Mouse (Mus musculus): ENCODE results near the gene Gm12166. TPM values are rescaled to one million over a fixed set of nuclear protein-coding genes. Genes with fewer than 3 reads are reported as not detected.
A peak's percentile ranks its signal among the peaks of the same experiment; 100 is the strongest.
"Not testable (repeated sequence)": the region's sequence is repeated elsewhere in the genome, so short reads cannot be mapped to it uniquely, and the experiment has no call there.

Gm12166 gene
- polyA plus RNA-seq, 1 experiment from 2014 or later, result 6.6 TPM

DNA sequence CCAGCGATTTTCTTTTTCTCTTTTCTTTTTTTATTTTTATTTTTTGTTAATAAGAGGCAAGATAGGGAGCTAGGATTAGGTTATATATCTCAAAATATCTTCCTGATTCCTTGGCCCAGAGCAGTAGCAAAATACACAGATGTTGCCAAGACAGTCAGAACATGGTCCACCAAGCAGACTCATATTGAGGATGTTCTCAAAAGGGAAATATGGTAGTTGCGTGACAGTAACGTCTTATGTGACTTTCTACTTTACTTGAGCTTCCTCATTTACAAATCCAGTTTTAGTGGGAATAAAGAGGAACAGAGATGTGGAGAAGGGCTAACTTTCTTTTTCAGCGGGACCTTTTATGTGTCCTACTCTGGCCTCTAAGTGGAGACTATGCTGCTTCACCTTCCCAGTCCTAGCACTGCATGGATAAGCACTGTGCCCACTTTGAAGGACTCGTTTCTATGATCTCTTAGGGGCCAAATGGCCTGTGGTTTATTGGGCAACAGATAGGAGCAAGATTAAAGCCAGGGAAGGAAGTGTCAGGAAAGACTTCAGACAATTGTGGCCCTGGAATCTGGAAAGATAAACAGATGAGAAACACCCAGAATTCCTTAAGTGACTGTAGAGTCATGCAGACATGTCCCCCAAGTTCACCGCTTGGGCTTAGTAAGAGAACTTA is 9.8 kb upstream of the Gm12166 start:
- Histone ChIP-seq H3K4me2 (no peak overlapping the region), H3K27ac (replicated peaks) (no peak overlapping the region), H3K4me3 (replicated peaks) (no peak overlapping the region), H3K9ac (replicated peaks) (no peak overlapping the region), H3K36me3 (peaks cover 4% of the 10 kb centered on the region; the same call in 1 of the 2 replicates), H3K4me1 (peaks cover 31% of the 10 kb centered on the region), H3K9me3 (replicated peaks) (no peaks in the 10 kb centered on the region), H3K27me3 (replicated peaks) (no peaks in the 10 kb centered on the region)
- WGBS, result 80% methylated on average over 6 of the region's 6 CpGs
- ATAC-seq (ENCODE audit: low FRiP score), result no peak

DNA sequence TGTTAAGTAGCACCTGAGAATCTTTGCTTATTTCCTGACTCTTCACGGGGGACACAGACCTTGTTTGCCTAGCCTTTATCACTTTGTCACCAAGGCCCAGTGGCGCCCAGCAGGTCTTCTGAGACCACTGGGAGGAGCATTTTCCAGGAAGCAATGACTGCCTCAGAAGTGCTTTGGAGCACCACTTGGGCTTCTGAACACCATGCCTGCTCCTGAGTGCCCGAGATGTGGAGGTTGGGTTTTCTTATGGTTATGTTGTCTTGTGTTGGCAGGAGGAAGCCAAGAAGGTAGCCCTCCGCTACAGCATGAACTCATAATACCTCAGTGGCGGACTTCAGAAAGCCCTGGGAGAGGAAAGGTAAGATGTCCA is 8.5 kb upstream of the Gm12166 start:
- no peak overlapping the region for H3K4me3 ChIP-seq (replicated peaks)
- peaks cover 33% of the 10 kb centered on the region for H3K4me1 ChIP-seq
- H3K9me3 ChIP-seq (replicated peaks), result no peaks in the 10 kb centered on the region
- no peak for ATAC-seq (ENCODE audit: low FRiP score)
- H3K27me3 ChIP-seq (replicated peaks), result no peaks in the 10 kb centered on the region
- no peak overlapping the region for H3K27ac ChIP-seq (replicated peaks)
- no peak overlapping the region for H3K4me2 ChIP-seq
- WGBS, result 78% methylated on average over 5 of the region's 5 CpGs
- no peak overlapping the region for H3K9ac ChIP-seq (replicated peaks)
- H3K36me3 ChIP-seq, result peaks cover 4% of the 10 kb centered on the region; the same call in 1 of the 2 replicates

DNA sequence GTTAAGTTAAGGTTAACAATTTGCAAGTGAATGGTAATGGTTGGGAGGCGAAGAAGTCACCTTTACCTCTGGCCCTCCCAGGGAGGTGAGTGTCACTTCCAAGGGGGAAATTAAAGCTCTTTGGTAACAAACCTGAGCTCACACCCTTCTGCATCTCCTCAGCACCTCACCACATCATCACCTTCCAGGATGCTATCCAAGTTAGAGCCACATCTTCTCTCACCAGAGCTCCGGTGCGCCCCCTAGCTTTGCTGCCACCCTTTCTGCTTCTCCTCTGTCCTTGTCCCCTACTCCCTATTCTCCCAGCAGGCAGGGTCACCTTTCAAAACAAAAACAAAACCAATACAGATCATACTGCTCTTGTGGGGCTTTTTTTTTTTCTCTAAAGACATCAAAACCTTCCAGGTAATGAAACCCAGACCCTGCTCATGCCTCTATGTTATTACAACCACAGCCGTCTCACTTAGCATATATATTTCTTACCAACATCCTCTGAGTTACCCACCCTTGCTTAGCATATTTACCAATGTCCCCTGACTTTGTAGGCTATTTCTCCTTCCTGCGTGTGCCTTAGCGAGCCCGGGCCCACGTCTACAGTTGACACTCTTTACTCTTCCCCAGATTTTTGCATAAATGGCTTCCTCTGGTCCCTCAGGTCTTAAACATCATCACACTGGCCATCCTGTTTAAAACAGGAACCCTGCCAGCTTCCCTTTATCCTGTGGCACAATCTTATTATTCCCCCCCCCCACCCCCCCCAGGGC is 7.9 kb upstream of the Gm12166 start:
- Histone ChIP-seq H3K9ac (replicated peaks) (no peak overlapping the region), H3K9me3 (replicated peaks) (no peaks in the 10 kb centered on the region), H3K36me3 (peaks cover 4% of the 10 kb centered on the region; the same call in 1 of the 2 replicates), H3K27ac (replicated peaks) (no peak overlapping the region), H3K4me3 (replicated peaks) (no peak overlapping the region), H3K4me2 (no peak overlapping the region), H3K4me1 (peaks cover 33% of the 10 kb centered on the region), H3K27me3 (replicated peaks) (no peaks in the 10 kb centered on the region)
- ATAC-seq (ENCODE audit: low FRiP score), result no peak
- 76% methylated on average over 8 of the region's 8 CpGs for WGBS

DNA sequence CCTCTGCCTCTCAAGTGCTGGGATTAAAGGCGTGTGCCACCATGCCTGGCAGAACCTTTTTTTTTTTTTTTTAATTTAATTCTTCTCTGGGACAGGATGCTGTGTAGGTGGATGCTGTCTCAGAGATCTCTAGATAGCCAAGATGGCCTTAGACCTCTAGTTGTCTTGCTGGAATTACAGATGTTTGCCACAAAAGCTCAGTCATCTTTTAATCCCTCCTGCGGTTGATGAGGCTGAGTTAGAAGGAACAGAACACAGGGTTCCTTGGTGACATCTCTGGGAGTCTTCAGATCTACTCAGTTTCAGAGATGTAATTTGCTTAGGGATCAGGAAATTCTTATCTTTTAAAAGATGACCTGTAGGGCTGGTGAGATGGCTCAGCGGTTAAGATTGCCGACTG is 6.8 kb upstream of the Gm12166 start:
- Histone ChIP-seq H3K9ac (replicated peaks) (no peak overlapping the region), H3K4me1 (peaks cover 30% of the 10 kb centered on the region), H3K27me3 (replicated peaks) (no peaks in the 10 kb centered on the region), H3K27ac (replicated peaks) (no peak overlapping the region), H3K4me3 (replicated peaks) (no peak overlapping the region), H3K4me2 (no peak overlapping the region), H3K36me3 (peaks cover 4% of the 10 kb centered on the region; the same call in 1 of the 2 replicates), H3K9me3 (replicated peaks) (no peaks in the 10 kb centered on the region)
- 92% methylated on average over 4 of the region's 4 CpGs for WGBS
- ATAC-seq (ENCODE audit: low FRiP score), result no peak

DNA sequence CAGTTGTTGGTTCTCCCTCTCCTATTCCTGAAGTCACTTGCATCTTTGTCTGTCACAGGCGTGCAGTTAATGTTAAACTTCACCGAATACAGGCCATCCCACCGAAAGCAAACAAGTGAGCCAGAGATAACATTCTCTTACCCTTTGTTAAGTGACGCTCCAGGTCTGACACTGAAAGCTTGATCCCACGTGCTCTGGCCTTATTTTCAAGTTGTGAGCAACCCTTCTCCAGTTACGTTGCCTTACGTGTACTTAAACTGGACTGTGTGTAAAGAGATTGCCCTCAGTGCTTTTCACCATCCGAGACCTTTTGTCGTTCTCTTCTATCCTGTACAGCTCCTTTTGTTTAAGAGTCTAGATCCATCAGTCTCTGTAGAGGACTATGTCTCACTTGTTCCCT is 5.9 kb upstream of the Gm12166 start:
- peak overlapping the region; percentile 68 for H3K4me2 ChIP-seq
- 0 out of 2 replicates have a peak overlapping the region, but pooled peaks have one; percentile 81 for H3K9ac ChIP-seq (replicated peaks)
- WGBS, result 46% methylated on average over 9 of the region's 9 CpGs
- peaks cover 4% of the 10 kb centered on the region; the same call in 1 of the 2 replicates for H3K36me3 ChIP-seq
- H3K4me1 ChIP-seq, result peaks cover 26% of the 10 kb centered on the region
- ATAC-seq (ENCODE audit: low FRiP score), result no peak
- H3K4me3 ChIP-seq (replicated peaks), result peak overlapping the region; percentile 64; the same call in 1 of the 2 replicates
- no peaks in the 10 kb centered on the region for H3K9me3 ChIP-seq (replicated peaks)
- H3K27ac ChIP-seq (replicated peaks), result no peak overlapping the region
- H3K27me3 ChIP-seq (replicated peaks), result no peaks in the 10 kb centered on the region

DNA sequence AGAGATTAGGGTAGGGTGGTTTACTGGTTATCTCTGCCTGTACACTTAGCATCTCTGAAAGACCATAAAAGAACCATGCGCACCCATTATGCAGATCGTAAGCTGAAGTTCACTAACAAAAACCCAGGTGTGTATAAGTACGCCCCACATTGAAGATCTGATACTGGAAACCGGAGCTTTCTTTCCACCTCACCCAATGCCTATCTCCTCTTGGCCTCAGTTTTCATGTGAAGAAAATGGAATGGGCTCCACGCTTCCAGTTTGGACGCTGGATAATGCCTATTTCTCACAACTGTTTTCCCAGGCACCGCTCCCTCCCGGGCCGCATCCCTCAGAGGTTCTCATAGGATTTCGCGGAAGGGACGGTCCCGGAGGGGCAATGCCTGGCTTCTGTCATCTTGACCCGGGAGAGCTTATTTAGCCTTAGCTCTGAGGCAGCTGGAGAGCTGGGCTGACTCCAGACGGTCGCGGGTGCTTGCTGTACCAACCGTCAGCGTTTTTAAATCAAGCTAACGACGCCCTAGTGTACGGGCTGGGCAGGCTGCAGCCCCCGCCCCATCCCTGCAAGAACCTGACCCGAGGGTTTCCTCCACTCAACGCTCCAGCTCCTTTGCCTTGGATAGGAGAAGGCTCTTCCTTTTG is 4.8 kb upstream of the Gm12166 start:
- peak; percentile 25; the same call in 1 of the 2 replicates for ATAC-seq (ENCODE audit: low FRiP score)
- H3K27ac ChIP-seq (replicated peaks), result peak overlapping the region; percentile 92
- H3K4me3 ChIP-seq (replicated peaks), result peak overlapping the region; percentile 64
- peak overlapping the region; percentile 68 for H3K4me2 ChIP-seq
- H3K9me3 ChIP-seq (replicated peaks), result no peaks in the 10 kb centered on the region
- peaks cover 4% of the 10 kb centered on the region; the same call in 1 of the 2 replicates for H3K36me3 ChIP-seq
- peaks cover 26% of the 10 kb centered on the region for H3K4me1 ChIP-seq
- peak overlapping the region; percentile 81 for H3K9ac ChIP-seq (replicated peaks)
- 2% methylated on average over 25 of the region's 25 CpGs for WGBS
- H3K27me3 ChIP-seq (replicated peaks), result no peaks in the 10 kb centered on the region

DNA sequence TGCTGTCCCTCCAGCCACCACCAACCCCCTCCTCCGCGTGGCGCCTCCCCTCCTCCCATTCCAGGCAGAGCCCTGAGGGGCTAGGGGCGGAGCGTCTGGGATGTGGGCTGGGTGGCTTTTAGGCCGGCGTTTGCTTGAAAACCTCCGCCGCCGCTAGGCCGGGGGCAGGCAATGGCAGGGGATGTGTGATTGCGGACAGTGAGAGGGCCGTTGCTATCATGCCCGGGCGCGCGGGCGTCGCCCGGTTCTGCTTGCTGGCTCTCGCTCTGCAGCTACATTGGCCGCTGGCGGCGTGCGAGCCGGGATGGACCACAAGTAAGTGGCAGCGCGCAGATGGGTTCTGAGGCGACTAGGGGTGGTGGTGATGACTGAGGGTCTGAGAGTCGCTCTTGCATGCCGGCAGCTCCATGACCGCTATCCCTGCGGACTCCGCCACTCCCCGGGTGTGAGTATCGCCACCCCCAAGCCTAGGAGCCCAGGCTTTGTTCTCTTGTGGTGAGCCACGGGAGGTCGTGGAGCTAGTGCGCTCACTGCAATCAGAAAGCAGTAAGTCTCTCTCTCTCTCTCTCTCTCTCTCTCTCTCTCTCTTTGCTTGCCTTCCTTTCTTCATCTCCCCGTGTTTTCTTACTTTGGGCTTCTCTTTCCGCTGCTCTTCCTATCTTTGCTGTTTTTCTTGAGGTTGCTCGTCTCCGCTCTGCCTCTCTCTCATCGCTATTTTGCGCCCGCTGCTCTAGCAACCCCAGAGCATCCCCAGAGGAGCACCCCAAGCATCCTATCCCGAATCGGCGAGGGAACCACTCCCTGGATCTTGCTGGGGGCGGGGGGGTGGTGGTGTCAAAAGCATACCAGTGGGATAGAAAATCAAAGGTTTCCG is 4.0 kb upstream of the Gm12166 start, which contains the start of gene Adam19:
Gene Adam19 (plus strand): TSS at position 97 of the 874 bp plus-strand sequence.
- ATAC-seq (ENCODE audit: low FRiP score), result peak; percentile 90
- under 1% methylated on average over 50 of the region's 51 CpGs for WGBS
- Histone ChIP-seq H3K4me3 (replicated peaks) (peak within 1 kb of the TSS; percentile 64), H3K4me1 (peaks cover 26% of the 10 kb centered on the region), H3K27me3 (replicated peaks) (no peaks in the 10 kb centered on the region), H3K27ac (replicated peaks) (peak within 1 kb of the TSS; percentile 92), H3K36me3 (peaks cover 4% of the 10 kb centered on the region; the same call in 1 of the 2 replicates), H3K9me3 (replicated peaks) (no peaks in the 10 kb centered on the region), H3K9ac (replicated peaks) (peak within 1 kb of the TSS; percentile 81), H3K4me2 (peak within 1 kb of the TSS; percentile 68)

DNA sequence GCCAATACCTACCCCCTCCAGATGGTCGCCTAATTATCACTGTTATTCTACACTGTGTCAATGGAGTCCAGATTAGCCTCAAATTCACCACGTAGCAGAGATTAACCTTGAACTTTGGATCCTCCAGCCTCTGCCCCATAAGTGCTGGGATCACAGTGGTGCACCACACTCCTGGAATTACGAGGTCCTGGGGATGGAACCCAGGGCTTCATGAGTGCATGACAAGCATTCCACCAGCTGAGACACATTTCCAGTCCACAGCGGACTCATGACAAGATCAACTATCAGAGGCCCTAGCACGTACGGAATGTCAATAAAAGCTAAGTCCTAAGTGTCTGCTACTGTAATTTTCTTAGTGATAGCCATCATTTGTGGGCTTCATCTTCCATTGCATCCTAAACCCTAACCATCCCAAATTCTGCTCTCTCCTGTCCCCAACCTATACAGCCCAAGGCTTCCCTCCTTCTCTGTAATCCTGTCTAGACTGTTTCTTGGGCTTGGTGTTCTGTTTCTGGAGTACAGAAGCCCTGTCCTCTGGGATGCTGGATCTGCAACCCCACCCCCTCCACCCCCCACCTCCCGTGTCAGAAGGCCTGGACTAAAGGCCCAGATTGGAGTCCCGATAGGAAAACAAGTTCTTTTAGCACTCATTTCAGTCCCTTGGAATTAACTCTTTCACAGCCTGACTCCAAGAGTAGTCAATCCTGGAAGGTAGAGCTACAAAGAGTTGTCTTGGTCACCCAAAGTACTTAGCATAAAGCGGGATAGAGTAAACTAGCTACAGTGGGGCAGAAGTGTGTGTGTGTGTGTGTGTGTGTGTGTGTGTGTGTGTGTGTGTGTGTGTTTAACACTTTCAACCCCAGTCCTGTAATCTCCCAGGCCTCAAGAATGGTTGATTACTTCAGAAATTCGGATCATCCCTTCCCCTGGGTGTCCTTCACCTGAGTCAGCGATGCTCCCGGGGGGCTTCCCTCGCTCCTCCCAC is 3.1 kb upstream of the Gm12166 start:
- Histone ChIP-seq H3K9ac (replicated peaks) (peak overlapping the region; percentile 81), H3K27me3 (replicated peaks) (no peaks in the 10 kb centered on the region), H3K4me2 (peak overlapping the region; percentile 68), H3K27ac (replicated peaks) (peak overlapping the region; percentile 92), H3K36me3 (no peaks in the 10 kb centered on the region), H3K4me1 (peaks cover 26% of the 10 kb centered on the region), H3K9me3 (replicated peaks) (no peaks in the 10 kb centered on the region), H3K4me3 (replicated peaks) (peak overlapping the region; percentile 64)
- 32% methylated on average over 12 of the region's 13 CpGs for WGBS
- peak; percentile 3; the same call in 1 of the 2 replicates for ATAC-seq (ENCODE audit: low FRiP score)

DNA sequence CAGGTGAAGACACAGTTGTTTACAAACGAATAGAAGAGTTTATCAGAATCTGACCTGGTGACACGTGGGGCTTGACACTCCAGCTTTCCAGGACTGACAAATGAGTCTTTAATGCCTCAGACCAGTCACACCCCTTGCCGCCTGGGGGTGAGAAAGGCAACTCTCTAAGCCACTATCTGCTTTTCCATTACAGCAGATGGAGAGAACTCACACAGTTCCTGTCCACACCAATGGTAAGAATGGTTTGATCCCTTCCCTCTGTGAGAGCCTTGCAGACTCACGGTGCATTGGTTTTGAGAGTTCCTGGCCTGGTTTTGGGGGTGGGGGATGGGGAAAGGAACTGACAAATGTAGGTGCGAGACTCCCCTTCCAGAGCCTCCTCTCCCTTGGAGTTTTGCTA is 2.2 kb upstream of the Gm12166 start:
- Histone ChIP-seq H3K9ac (replicated peaks) (no peak overlapping the region), H3K4me2 (no peak overlapping the region), H3K4me1 (peaks cover 26% of the 10 kb centered on the region), H3K4me3 (replicated peaks) (no peak overlapping the region), H3K27ac (replicated peaks) (no peak overlapping the region), H3K9me3 (replicated peaks) (no peaks in the 10 kb centered on the region), H3K27me3 (replicated peaks) (no peaks in the 10 kb centered on the region), H3K36me3 (no peaks in the 10 kb centered on the region)
- WGBS, result 54% methylated on average over 5 of the region's 5 CpGs
- ATAC-seq (ENCODE audit: low FRiP score), result no peak

DNA sequence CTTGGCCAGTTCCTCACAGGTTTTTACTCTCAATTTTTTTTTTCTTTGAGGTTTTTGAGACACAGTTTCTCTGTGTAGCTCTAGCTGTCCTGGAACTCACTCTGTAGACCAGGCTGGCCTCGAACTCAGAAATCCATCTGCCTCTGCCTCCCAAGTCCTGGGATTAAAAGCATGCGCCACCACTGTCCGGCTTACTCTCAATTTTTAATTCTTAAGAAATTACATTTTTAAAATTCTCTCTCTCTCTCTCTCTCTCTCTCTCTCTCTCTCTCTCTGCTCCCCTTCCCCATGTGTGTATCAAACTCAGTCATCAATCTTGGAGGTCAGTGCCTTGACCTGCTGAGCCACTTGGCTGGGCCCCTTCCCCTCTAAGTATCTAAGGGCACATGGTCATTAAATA is 1.3 kb upstream of the Gm12166 start:
- not testable (repeated sequence) for H3K4me2 ChIP-seq; H3K9ac ChIP-seq (replicated peaks); H3K27ac ChIP-seq (replicated peaks); H3K4me3 ChIP-seq (replicated peaks); H3K9me3 ChIP-seq (replicated peaks); ATAC-seq (ENCODE audit: low FRiP score); H3K27me3 ChIP-seq (replicated peaks); H3K36me3 ChIP-seq
- peaks cover 26% of the 10 kb centered on the region for H3K4me1 ChIP-seq
- WGBS, result 98% methylated on average over 3 of the region's 3 CpGs

Measured in neural tube, embryonic 15.5 days (tissue).